Mouse (Mus musculus) embryo, embryonic 11.5 days (tissue): ENCODE results near the gene Traf3ip1.
A peak's percentile ranks its signal among the peaks of the same experiment; 100 is the strongest.

Source experiments
- DNase-seq: peaks from one replicate; pipeline ENCODE4 v3.0.0-alpha.2; 2012; ENCODE audit warnings: low read depth, low spot score

The Traf3ip1 gene

GRCm38 (mm10) chr1:91494457-91495140 lies at the start of gene Traf3ip1:
Gene Traf3ip1 (plus strand): TSS chr1:91494647.
- DNase-seq = peak; percentile 84

GRCm38 (mm10) chr1:91444841-91445830 lies 49.3 kb upstream of the Traf3ip1 start:
- DNase-seq = no peak

GRCm38 (mm10) chr1:91446060-91446459 lies 48.4 kb upstream of the Traf3ip1 start:
- no peak for DNase-seq

- no peak for DNase-seq
These were observed 47.9 kb upstream of the Traf3ip1 start for GRCm38 (mm10) chr1:91446511-91446910.

GRCm38 (mm10) chr1:91448688-91449087 lies 45.8 kb upstream of the Traf3ip1 start:
- DNase-seq = no peak

GRCm38 (mm10) chr1:91450851-91451250 lies 43.6 kb upstream of the Traf3ip1 start:
- no peak for DNase-seq

- DNase-seq = no peak
These were observed 42.8 kb upstream of the Traf3ip1 start for GRCm38 (mm10) chr1:91451547-91452084.

- no peak for DNase-seq
These were observed 40.5 kb upstream of the Traf3ip1 start for GRCm38 (mm10) chr1:91453932-91454331.

GRCm38 (mm10) chr1:91454366-91454765 lies 40.1 kb upstream of the Traf3ip1 start:
- DNase-seq = no peak

GRCm38 (mm10) chr1:91454927-91455326 lies 39.5 kb upstream of the Traf3ip1 start:
- no peak for DNase-seq

- no peak for DNase-seq
These were observed 38.7 kb upstream of the Traf3ip1 start for GRCm38 (mm10) chr1:91455661-91456161.

- no peak for DNase-seq
These were observed 38.1 kb upstream of the Traf3ip1 start for GRCm38 (mm10) chr1:91456301-91456801.

GRCm38 (mm10) chr1:91457116-91457515 lies 37.3 kb upstream of the Traf3ip1 start:
- DNase-seq = no peak

GRCm38 (mm10) chr1:91457698-91458097 lies 36.7 kb upstream of the Traf3ip1 start:
- DNase-seq = no peak

- no peak for DNase-seq
These were observed 36.1 kb upstream of the Traf3ip1 start for GRCm38 (mm10) chr1:91458223-91458861.

GRCm38 (mm10) chr1:91459059-91459809 lies 35.2 kb upstream of the Traf3ip1 start, which contains the start of gene Per2:
Gene Per2 (minus strand): TSS chr1:91459324.
- peak; percentile 99 for DNase-seq

GRCm38 (mm10) chr1:91460069-91460468 lies 34.4 kb upstream of the Traf3ip1 start:
- no peak for DNase-seq

- DNase-seq = no peak
These were observed 33.9 kb upstream of the Traf3ip1 start for GRCm38 (mm10) chr1:91460564-91460963.

- DNase-seq = no peak
These were observed 31.0 kb upstream of the Traf3ip1 start for GRCm38 (mm10) chr1:91463336-91463995.

GRCm38 (mm10) chr1:91464436-91464835 lies 30.0 kb upstream of the Traf3ip1 start:
- DNase-seq = no peak
